Mouse (Mus musculus): ENCODE data around the gene Cers3. TPM values are rescaled to one million over a fixed set of nuclear protein-coding genes. Genes with fewer than 3 reads are reported as not detected.

Cers3 gene
- polyA plus RNA-seq (2015; fragmentation: Nextera tagmentation; extraction: Ambion mirVana), result 6.7 and 11.2 TPM in 2 replicates

- 54% methylated on average over 9 of the region's 9 CpGs for WGBS
- ATAC-seq (ENCODE audit: insufficient read depth, low FRiP score, low read depth), result 0 out of 2 replicates have a peak, but pooled peaks have one; percentile 50
- peak within 1 kb of the TSS; percentile 13; the same call in 1 of the 2 replicates for H3K4me3 ChIP-seq (replicated peaks)
Measured at GRCm38 (mm10) chr7:66743377-66743781, at the start of gene Cers3. Gene Cers3, plus strand, starts transcription at chr7:66743504.

GRCm38 (mm10) chr7:66694467-66694866 is 48.8 kb upstream of the Cers3 start:
- no peak overlapping the region for H3K4me2 ChIP-seq
- H3K9me3 ChIP-seq, result no peaks in the 10 kb centered on the region
- no peak for ATAC-seq (ENCODE audit: insufficient read depth, low FRiP score, low read depth)
- no peaks in the 10 kb centered on the region for H3K27me3 ChIP-seq (replicated peaks)
- H3K9ac ChIP-seq, result no peak overlapping the region
- no peaks in the 10 kb centered on the region for H3K36me3 ChIP-seq
- 67% methylated on average over 7 of the region's 7 CpGs for WGBS
- no peak overlapping the region; the same call in 1 of the 2 replicates for H3K27ac ChIP-seq
- H3K4me3 ChIP-seq (replicated peaks), result no peak overlapping the region
- peaks cover 6% of the 10 kb centered on the region; the same call in 1 of the 2 replicates for H3K4me1 ChIP-seq

More at GRCm38 (mm10) chr7:66743377-66743781, at the start of gene Cers3:
- Histone ChIP-seq H3K4me1 (0 out of 2 replicates have a peak, but pooled peaks cover 5% of the 10 kb centered on the region), H3K9ac (no peak within 1 kb of the TSS), H3K36me3 (no peaks in the 10 kb centered on the region), H3K27me3 (replicated peaks) (no peaks in the 10 kb centered on the region), H3K4me2 (peak within 1 kb of the TSS; percentile 17; the same call in 1 of the 2 replicates), H3K27ac (no peak within 1 kb of the TSS), H3K9me3 (no peaks in the 10 kb centered on the region)

GRCm38 (mm10) chr7:66702721-66703120 is 40.6 kb upstream of the Cers3 start:
- H3K9ac ChIP-seq, result no peak overlapping the region
- 81% methylated on average over 7 of the region's 7 CpGs for WGBS
- H3K36me3 ChIP-seq, result peaks cover 4% of the 10 kb centered on the region
- no peak overlapping the region for H3K27ac ChIP-seq
- no peaks in the 10 kb centered on the region for H3K4me1 ChIP-seq
- H3K9me3 ChIP-seq, result no peaks in the 10 kb centered on the region
- H3K4me2 ChIP-seq, result no peak overlapping the region
- H3K27me3 ChIP-seq (replicated peaks), result no peaks in the 10 kb centered on the region
- no peak overlapping the region for H3K4me3 ChIP-seq (replicated peaks)
- ATAC-seq (ENCODE audit: insufficient read depth, low FRiP score, low read depth), result no peak

GRCm38 (mm10) chr7:66704631-66705030 is 38.7 kb upstream of the Cers3 start:
- Histone ChIP-seq H3K9me3 (no peaks in the 10 kb centered on the region), H3K27me3 (replicated peaks) (no peaks in the 10 kb centered on the region), H3K4me3 (replicated peaks) (no peak overlapping the region), H3K4me2 (no peak overlapping the region), H3K36me3 (peaks cover 6% of the 10 kb centered on the region), H3K4me1 (no peaks in the 10 kb centered on the region), H3K27ac (no peak overlapping the region), H3K9ac (no peak overlapping the region)
- WGBS, result 90% methylated on average over 3 of the region's 3 CpGs
- ATAC-seq (ENCODE audit: insufficient read depth, low FRiP score, low read depth), result no peak

GRCm38 (mm10) chr7:66711166-66711565 is 32.1 kb upstream of the Cers3 start:
- no peak for ATAC-seq (ENCODE audit: insufficient read depth, low FRiP score, low read depth)
- no peaks in the 10 kb centered on the region for H3K27me3 ChIP-seq (replicated peaks)
- no peak overlapping the region for H3K4me2 ChIP-seq
- 37% methylated on average over 2 of the region's 2 CpGs for WGBS
- H3K27ac ChIP-seq, result no peak overlapping the region
- H3K4me1 ChIP-seq, result no peaks in the 10 kb centered on the region
- H3K4me3 ChIP-seq (replicated peaks), result no peak overlapping the region
- peaks cover 16% of the 10 kb centered on the region for H3K36me3 ChIP-seq
- H3K9ac ChIP-seq, result no peak overlapping the region
- no peaks in the 10 kb centered on the region for H3K9me3 ChIP-seq

- Histone ChIP-seq H3K36me3 (no peaks in the 10 kb centered on the region), H3K27me3 (replicated peaks) (no peaks in the 10 kb centered on the region), H3K9me3 (no peaks in the 10 kb centered on the region), H3K4me2 (no peak overlapping the region), H3K9ac (no peak overlapping the region), H3K4me1 (no peaks in the 10 kb centered on the region), H3K27ac (no peak overlapping the region), H3K4me3 (replicated peaks) (no peak overlapping the region)
- 85% methylated on average over 4 of the region's 4 CpGs for WGBS
- ATAC-seq (ENCODE audit: insufficient read depth, low FRiP score, low read depth), result no peak
Measured at GRCm38 (mm10) chr7:66724514-66724913, 18.8 kb upstream of the Cers3 start.

- Histone ChIP-seq H3K4me2 (no peak overlapping the region), H3K9me3 (no peaks in the 10 kb centered on the region), H3K4me1 (no peaks in the 10 kb centered on the region), H3K27ac (no peak overlapping the region), H3K27me3 (replicated peaks) (no peaks in the 10 kb centered on the region), H3K36me3 (no peaks in the 10 kb centered on the region), H3K9ac (no peak overlapping the region), H3K4me3 (replicated peaks) (no peak overlapping the region)
- no peak for ATAC-seq (ENCODE audit: insufficient read depth, low FRiP score, low read depth)
- 81% methylated on average over 6 of the region's 6 CpGs for WGBS
Measured at GRCm38 (mm10) chr7:66724954-66725353, 18.4 kb upstream of the Cers3 start.

- Histone ChIP-seq H3K4me3 (replicated peaks) (no peak overlapping the region), H3K27me3 (replicated peaks) (no peaks in the 10 kb centered on the region), H3K4me1 (no peaks in the 10 kb centered on the region), H3K4me2 (no peak overlapping the region), H3K27ac (no peak overlapping the region), H3K9me3 (no peaks in the 10 kb centered on the region), H3K36me3 (no peaks in the 10 kb centered on the region), H3K9ac (no peak overlapping the region)
- ATAC-seq (ENCODE audit: insufficient read depth, low FRiP score, low read depth), result no peak
- 96% methylated on average over 6 of the region's 6 CpGs for WGBS
Measured at GRCm38 (mm10) chr7:66728072-66728471, 15.2 kb upstream of the Cers3 start.

GRCm38 (mm10) chr7:66729232-66729631 is 14.1 kb upstream of the Cers3 start:
- Histone ChIP-seq H3K4me2 (no peak overlapping the region), H3K4me3 (replicated peaks) (no peak overlapping the region), H3K4me1 (no peaks in the 10 kb centered on the region), H3K36me3 (no peaks in the 10 kb centered on the region), H3K27ac (no peak overlapping the region), H3K27me3 (replicated peaks) (no peaks in the 10 kb centered on the region), H3K9ac (no peak overlapping the region), H3K9me3 (no peaks in the 10 kb centered on the region)
- 76% methylated on average over 2 of the region's 2 CpGs for WGBS
- no peak for ATAC-seq (ENCODE audit: insufficient read depth, low FRiP score, low read depth)

GRCm38 (mm10) chr7:66733431-66733830 is 9.9 kb upstream of the Cers3 start:
- 94% methylated on average over 17 of the region's 17 CpGs for WGBS
- Histone ChIP-seq H3K4me3 (replicated peaks) (no peak overlapping the region), H3K36me3 (no peaks in the 10 kb centered on the region), H3K27me3 (replicated peaks) (no peaks in the 10 kb centered on the region), H3K27ac (no peak overlapping the region), H3K4me2 (no peak overlapping the region), H3K4me1 (no peaks in the 10 kb centered on the region), H3K9me3 (no peaks in the 10 kb centered on the region), H3K9ac (no peak overlapping the region)
- no peak for ATAC-seq (ENCODE audit: insufficient read depth, low FRiP score, low read depth)

- no peak for ATAC-seq (ENCODE audit: insufficient read depth, low FRiP score, low read depth)
- Histone ChIP-seq H3K27me3 (replicated peaks) (no peaks in the 10 kb centered on the region), H3K4me1 (no peaks in the 10 kb centered on the region), H3K36me3 (no peaks in the 10 kb centered on the region), H3K4me3 (replicated peaks) (no peak overlapping the region), H3K9ac (no peak overlapping the region), H3K9me3 (no peaks in the 10 kb centered on the region), H3K4me2 (no peak overlapping the region), H3K27ac (no peak overlapping the region)
- 97% methylated on average over 11 of the region's 11 CpGs for WGBS
Measured at GRCm38 (mm10) chr7:66733882-66734281, 9.4 kb upstream of the Cers3 start.

- WGBS, result 88% methylated on average over 4 of the region's 4 CpGs
- ATAC-seq (ENCODE audit: insufficient read depth, low FRiP score, low read depth), result no peak
- no peaks in the 10 kb centered on the region for H3K36me3 ChIP-seq
- H3K9me3 ChIP-seq, result no peaks in the 10 kb centered on the region
- H3K4me3 ChIP-seq (replicated peaks), result no peak overlapping the region
- H3K27me3 ChIP-seq (replicated peaks), result no peaks in the 10 kb centered on the region
- no peak overlapping the region for H3K4me2 ChIP-seq
- H3K27ac ChIP-seq, result no peak overlapping the region
- H3K9ac ChIP-seq, result no peak overlapping the region
- no peaks in the 10 kb centered on the region for H3K4me1 ChIP-seq
Measured at GRCm38 (mm10) chr7:66734466-66734865, 8.8 kb upstream of the Cers3 start.

GRCm38 (mm10) chr7:66734993-66735392 is 8.3 kb upstream of the Cers3 start:
- 72% methylated on average over 6 of the region's 6 CpGs for WGBS
- no peak overlapping the region for H3K9ac ChIP-seq
- no peak overlapping the region for H3K4me3 ChIP-seq (replicated peaks)
- no peak for ATAC-seq (ENCODE audit: insufficient read depth, low FRiP score, low read depth)
- H3K4me1 ChIP-seq, result 0 out of 2 replicates have a peak, but pooled peaks cover under 1% of the 10 kb centered on the region
- H3K27ac ChIP-seq, result no peak overlapping the region
- no peak overlapping the region for H3K4me2 ChIP-seq
- no peaks in the 10 kb centered on the region for H3K9me3 ChIP-seq
- H3K36me3 ChIP-seq, result no peaks in the 10 kb centered on the region
- no peaks in the 10 kb centered on the region for H3K27me3 ChIP-seq (replicated peaks)

Data from stomach, embryonic 15.5 days (tissue).